Comparison of ENCODE assay signal across 12 mouse cellular contexts in genomic region chr12:111914031-111914430, GRCm38 (mm10). TPM values are rescaled to one million over a fixed set of nuclear protein-coding genes. Genes with fewer than 3 reads are reported as not detected.
DNase-seq lines count a peak whose midpoint lies in the region; ATAC-seq and TF ChIP-seq lines count a peak whose summit lies in the region.
"Had no signal": no experiment of that assay in that cellular context is flagged by ENCODE, and none has a peak within 500 bp of the region (broad histone marks: within the 10 kb centered on the region; RNA-seq: fewer than 3 reads in every experiment).

No protein-coding gene starts in this region.

- ATAC-seq in kidney, embryonic 16.5 days (ENCODE audit: low FRiP score, low TSS enrichment): 0 out of 2 replicates have a peak, but pooled peaks have one; percentile 31
- ATAC-seq: Patski had no signal

- intact Hi-C loops in gastrocnemius, adult 2 months (cut with DNase I): no loop called here

- no peak overlapping the region for H3K4me2 ChIP-seq in kidney, embryonic 16.5 days (replicated peaks; ENCODE audit: low read depth, low read length)
- H3K4me2 ChIP-seq: midbrain, embryonic 12.5 days had no signal

- H3K9me3 ChIP-seq in kidney, embryonic 16.5 days (ENCODE audit: low read length): no peaks in the 10 kb centered on the region
- H3K9me3 ChIP-seq: midbrain, embryonic 12.5 days had no signal

- no peak for TF ChIP-seq CTCF in gastrocnemius, adult 2 months (IDR thresholded peaks at IDR 0.05)

- H3K4me3 ChIP-seq in gastrocnemius, adult 2 months: no peak overlapping the region
- H3K4me3 ChIP-seq in kidney, embryonic 16.5 days (ENCODE audit: low read length): no peak overlapping the region
- H3K4me3 ChIP-seq: midbrain, embryonic 12.5 days had no signal

- DNase-seq in gastrocnemius, adult 2 months: no peak
- DNase-seq in gastrocnemius, postnatal 25 days: no peak
- DNase-seq in kidney, postnatal 14 days: no peak
- DNase-seq in ZHBTc4 (ENCODE audit: low read depth, low spot score): peak; percentile 62
- DNase-seq in naive thymus-derived CD4-positive, alpha-beta T cell, adult 2 months (ENCODE audit: low read depth): peak; percentile 84
- DNase-seq in layer of hippocampus, postnatal 14 days (ENCODE audit: low spot score in 2 of 2): no peak
- DNase-seq in layer of hippocampus, postnatal 25 days (ENCODE audit: extremely low spot score in 1 of 2, low spot score in 1 of 2): no peak
- DNase-seq: cerebellum, postnatal 36 days; right cerebral cortex, postnatal 25 days had no signal

- H3K27ac ChIP-seq in gastrocnemius, adult 2 months: peak overlapping the region; percentile 31; the same call in 1 of the 2 replicates
- peak overlapping the region; percentile 72 for H3K27ac ChIP-seq in kidney, embryonic 16.5 days (ENCODE audit: low read length)
- H3K27ac ChIP-seq: midbrain, embryonic 12.5 days had no signal

- no peaks in the 10 kb centered on the region for H3K36me3 ChIP-seq in kidney, embryonic 16.5 days (ENCODE audit: insufficient read depth, low read length)
- H3K36me3 ChIP-seq: midbrain, embryonic 12.5 days had no signal

- no peaks in the 10 kb centered on the region for H3K27me3 ChIP-seq in kidney, embryonic 16.5 days (ENCODE audit: insufficient read depth, low read length)

- whole genome bisulfite sequencing in kidney, embryonic 16.5 days: 15% methylated on average over 3 of the region's 3 CpGs

- no peak overlapping the region for H3K9ac ChIP-seq in kidney, embryonic 16.5 days (replicated peaks; ENCODE audit: low read length)
- H3K9ac ChIP-seq: midbrain, embryonic 12.5 days had no signal

- peaks cover 20% of the 10 kb centered on the region for H3K4me1 ChIP-seq in kidney, embryonic 16.5 days (ENCODE audit: insufficient read depth, low read length)
- H3K4me1 ChIP-seq: midbrain, embryonic 12.5 days had no signal

RNA-seq across cellular contexts. Expression of gene Ppp1r13b, which starts 6.1 kb away (rescaled TPM):
- total RNA-seq in gastrocnemius, adult 2 months (2021): 1 to 10 TPM; 6.7 to 7.1 TPM
- 1 to 10 TPM; 5.3 to 6.1 TPM for total RNA-seq in gastrocnemius, postnatal 25 days (2021)
- polyA plus RNA-seq in kidney, embryonic 16.5 days (2015; fragmentation: Nextera tagmentation; extraction: Ambion mirVana): 7.4 and 14.7 TPM in 2 replicates
- 10 to 100 TPM; 79.3 to 83.0 TPM for total RNA-seq in layer of hippocampus, postnatal 14 days (2021)
- 10 to 100 TPM; 89.5 to 91.9 TPM for total RNA-seq in layer of hippocampus, postnatal 25 days (2021)

RNA-seq across cellular contexts. Expression of gene Atp5mpl, which starts 52.7 kb away (rescaled TPM):
- 100 to 1,000 TPM; 684 to 874 TPM for total RNA-seq in gastrocnemius, adult 2 months (2021)
- total RNA-seq in gastrocnemius, postnatal 25 days (2021): 100 to 1,000 TPM; 775 to 816 TPM
- polyA plus RNA-seq in kidney, embryonic 16.5 days (2015; fragmentation: Nextera tagmentation; extraction: Ambion mirVana): 713 and 717 TPM in 2 replicates
- 100 to 1,000 TPM; 434 to 440 TPM for total RNA-seq in layer of hippocampus, postnatal 14 days (2021)
- total RNA-seq in layer of hippocampus, postnatal 25 days (2021): 100 to 1,000 TPM; 374 to 410 TPM

RNA-seq across cellular contexts. Expression of gene Tdrd9, which starts 57.3 kb away (rescaled TPM):
- total RNA-seq in gastrocnemius, adult 2 months (2021): under 1 TPM; 0.20 to 0.41 TPM
- total RNA-seq in gastrocnemius, postnatal 25 days (2021): under 1 TPM; 0.08 to 0.46 TPM
- polyA plus RNA-seq in kidney, embryonic 16.5 days (2015; fragmentation: Nextera tagmentation; extraction: Ambion mirVana): 0.45 and 0.75 TPM in 2 replicates
- under 1 TPM; 0.12 to 0.16 TPM for total RNA-seq in layer of hippocampus, postnatal 14 days (2021)
- under 1 TPM; 0.09 to 0.22 TPM for total RNA-seq in layer of hippocampus, postnatal 25 days (2021)

Comparison
In these comparisons a context has a peak if more than half of its experiments do, and no peak if none do; other contexts are left out.
1. DNase-seq: peak in ZHBTc4 (single experiment) and naive thymus-derived CD4-positive, alpha-beta T cell, adult 2 months (single experiment); none in gastrocnemius, adult 2 months (single experiment), gastrocnemius, postnatal 25 days (single experiment), kidney, postnatal 14 days (single experiment), layer of hippocampus, postnatal 14 days (0 of 2) and layer of hippocampus, postnatal 25 days (0 of 2).
2. RNA of gene Ppp1r13b, which starts 6.1 kb away (total RNA-seq): 89.5 to 91.9 TPM in layer of hippocampus, postnatal 25 days and 79.3 to 83.0 TPM in layer of hippocampus, postnatal 14 days; 6.7 to 7.1 TPM in gastrocnemius, adult 2 months and 5.3 to 6.1 TPM in gastrocnemius, postnatal 25 days; every median in the first group is over 4 times any median in the second.